Mouse (Mus musculus) kidney, embryonic 14.5 days (tissue): ENCODE measurements at regions not wholly inside any gene's neighbourhood (a gene's known extent, or its start where the extent isn't known, plus 50 kb on each side); places are given as distances from the start of the nearest gene placed in this dataset.

Experiments
- ATAC-seq: fragments of 200-750 bp; cut with Nextera tagmentation; 2 replicates; pipeline ENCODE4 v1.8.0; 2017; ENCODE audit warnings: moderate number of reproducible peaks, mild to moderate bottlenecking, moderate TSS enrichment, moderate library complexity; ENCODE audit not compliant: low FRiP score, low TSS enrichment
- H3K27ac ChIP-seq: fragments of 300-500 bp; sonication (generic); 2 replicates; pipeline ENCODE4 v1.5.1; 2014; ENCODE audit warnings: low read depth, mild to moderate bottlenecking, low read length, moderate library complexity, mixed read lengths
- H3K27me3 ChIP-seq: fragments of 300-500 bp; sonication (generic); 2 replicates; pipeline ENCODE4 v1.6.1; 2014; ENCODE audit warnings: mild to moderate bottlenecking, low read length; ENCODE audit not compliant: control insufficient read depth, insufficient read depth
- H3K36me3 ChIP-seq: fragments of 300-500 bp; sonication (generic); 2 replicates; pipeline ENCODE4 v1.6.1; 2014; ENCODE audit warnings: low read length, mixed read lengths; ENCODE audit not compliant: control insufficient read depth, insufficient read depth
- H3K4me1 ChIP-seq: fragments of 300-500 bp; sonication (generic); 2 replicates; pipeline ENCODE4 v1.6.1; 2014; ENCODE audit warnings: low read length, mixed read lengths; ENCODE audit not compliant: control insufficient read depth, insufficient read depth
- H3K4me2 ChIP-seq: fragments of 300-500 bp; sonication (generic); replicated peaks from 2 replicates; pipeline ENCODE4 v1.6.1; 2014; ENCODE audit warnings: low read depth, mild to moderate bottlenecking, low read length
- H3K4me3 ChIP-seq: fragments of 300-500 bp; sonication (generic); 2 replicates; pipeline ENCODE4 v1.5.1; 2014; ENCODE audit warnings: mild to moderate bottlenecking, low read length
- H3K9ac ChIP-seq: fragments of 300-500 bp; sonication (generic); 2 replicates; pipeline ENCODE4 v1.6.1; 2014; ENCODE audit warnings: low read depth, mild to moderate bottlenecking, low read length, moderate library complexity
- H3K9me3 ChIP-seq: fragments of 300-500 bp; sonication (generic); 2 replicates; pipeline ENCODE4 v1.6.1; 2016; ENCODE audit warnings: low read length; ENCODE audit not compliant: control insufficient read depth
- WGBS: fragments of 180-500 bp; shearing (Covaris S2); extraction: QIAGEN DNeasy Blood & Tissue Kit; methylation state at CpG from one replicate; pipeline ENCODE4 v1.1.7; 2014; 5-methylcytosine and 5-hydroxymethylcytosine counted together

- Histone ChIP-seq H3K9me3 (no peaks in the 10 kb centered on the region), H3K9ac (no peak overlapping the region), H3K4me3 (no peak overlapping the region), H3K4me1 (no peaks in the 10 kb centered on the region), H3K36me3 (no peaks in the 10 kb centered on the region), H3K27me3 (no peaks in the 10 kb centered on the region), H3K4me2 (no peak overlapping the region), H3K27ac (no peak overlapping the region)
- WGBS: 80% methylated on average over 8 of the region's 8 CpGs
- ATAC-seq: no peak
Measured at GRCm38 (mm10) chr10:91734691-91735090, 553.6 kb upstream of the Tmpo start.

DNA sequence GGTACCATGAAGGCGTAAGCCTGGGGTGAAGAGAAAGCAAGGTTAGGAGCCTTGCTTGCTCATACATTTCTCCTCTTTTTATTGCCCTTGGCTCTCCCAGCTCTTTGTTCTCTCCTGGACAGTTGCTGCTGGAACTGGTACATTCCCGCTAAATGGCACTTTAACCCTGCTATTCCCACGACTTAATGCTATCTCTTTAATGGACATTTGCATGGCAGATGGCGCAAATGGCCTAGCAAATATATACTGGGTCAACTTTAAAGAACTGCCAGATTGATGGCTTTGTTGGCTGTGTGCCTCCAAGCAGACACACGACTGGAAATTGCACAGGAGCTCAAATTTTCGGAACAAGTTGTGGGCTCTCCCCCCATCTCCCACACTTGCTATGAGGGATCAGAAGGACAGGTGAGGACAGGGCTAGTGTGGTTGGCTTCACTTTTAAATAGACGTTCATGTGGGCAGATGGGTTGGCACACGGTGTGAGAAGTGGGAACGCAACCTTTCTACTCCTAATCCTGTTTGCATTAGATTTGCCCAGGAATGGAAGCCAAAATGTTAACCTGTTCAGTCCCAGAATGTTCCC, 551.0 kb upstream of the Tmpo start:
- no peak overlapping the region for H3K4me2 ChIP-seq
- WGBS: 44% methylated on average over 9 of the region's 9 CpGs
- no peaks in the 10 kb centered on the region for H3K36me3 ChIP-seq
- H3K4me3 ChIP-seq: no peak overlapping the region
- no peaks in the 10 kb centered on the region for H3K4me1 ChIP-seq
- ATAC-seq: no peak
- no peaks in the 10 kb centered on the region for H3K9me3 ChIP-seq
- H3K9ac ChIP-seq: no peak overlapping the region
- no peak overlapping the region for H3K27ac ChIP-seq
- H3K27me3 ChIP-seq: no peaks in the 10 kb centered on the region

DNA sequence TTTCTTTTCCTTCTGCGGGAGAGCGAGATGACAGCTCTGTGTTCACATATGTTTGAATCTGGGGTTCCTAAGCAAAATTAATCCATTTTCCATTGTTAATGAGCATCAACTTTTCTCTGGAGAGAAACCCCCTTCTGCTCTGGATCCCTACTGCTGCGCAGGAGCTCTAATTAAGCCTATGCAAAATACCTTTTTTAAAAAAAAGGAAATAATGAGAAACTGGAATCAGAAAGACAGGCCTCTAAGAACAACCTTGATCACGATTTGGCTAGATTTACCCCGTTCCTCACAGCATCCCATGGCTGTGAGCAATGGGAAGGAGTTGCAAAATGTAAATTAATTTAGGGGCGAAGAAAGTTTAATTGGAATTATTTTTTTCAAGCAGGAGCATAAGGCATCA, 548.9 kb upstream of the Tmpo start:
- Histone ChIP-seq H3K4me1 (no peaks in the 10 kb centered on the region), H3K9me3 (no peaks in the 10 kb centered on the region), H3K36me3 (no peaks in the 10 kb centered on the region), H3K27ac (no peak overlapping the region), H3K9ac (no peak overlapping the region), H3K27me3 (no peaks in the 10 kb centered on the region), H3K4me2 (no peak overlapping the region), H3K4me3 (no peak overlapping the region)
- no peak for ATAC-seq
- 92% methylated on average over 6 of the region's 6 CpGs for WGBS

DNA sequence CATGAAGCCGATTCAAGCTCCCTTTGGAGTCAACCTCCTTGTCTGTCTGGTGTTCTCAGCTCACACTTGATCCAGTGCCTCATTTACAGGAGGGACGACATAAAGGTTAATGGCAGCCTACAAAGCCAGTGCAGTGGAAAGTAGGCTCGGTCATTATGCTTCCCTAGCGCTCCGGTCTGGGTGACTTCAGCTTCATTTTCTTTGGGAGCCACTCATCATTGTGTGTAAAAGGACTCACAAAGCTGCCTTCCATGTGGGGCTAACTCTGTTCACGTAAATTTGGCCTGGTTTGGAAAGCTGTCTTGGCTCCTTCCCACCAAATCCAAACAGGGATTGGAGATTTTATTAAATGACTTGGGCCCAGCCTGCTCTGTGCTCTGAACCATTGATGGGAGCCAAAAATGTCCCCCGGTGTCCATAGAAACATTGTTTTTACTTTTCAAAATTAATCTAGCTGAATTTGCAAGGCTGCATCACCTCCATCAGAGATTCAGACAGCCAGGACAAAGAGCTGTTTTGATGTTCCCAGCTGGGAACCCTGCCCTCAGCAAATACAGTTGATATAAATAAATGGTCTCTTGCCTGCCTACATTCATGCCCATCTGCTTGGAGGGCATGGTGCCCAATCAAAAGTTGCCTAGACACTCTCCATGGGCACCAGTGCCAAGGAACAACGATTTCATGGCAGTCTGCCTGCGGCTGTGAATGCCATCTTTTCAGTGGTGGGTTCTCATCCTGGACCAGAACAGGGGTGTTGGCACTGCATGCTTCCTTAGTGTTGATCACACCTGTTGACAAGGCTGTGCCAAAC, 538.7 kb upstream of the Tmpo start:
- ATAC-seq: no peak
- no peaks in the 10 kb centered on the region for H3K36me3 ChIP-seq
- H3K4me3 ChIP-seq: no peak overlapping the region
- WGBS: 89% methylated on average over 9 of the region's 9 CpGs
- no peak overlapping the region for H3K9ac ChIP-seq
- no peaks in the 10 kb centered on the region for H3K27me3 ChIP-seq
- no peak overlapping the region for H3K4me2 ChIP-seq
- no peaks in the 10 kb centered on the region for H3K9me3 ChIP-seq
- H3K27ac ChIP-seq: no peak overlapping the region
- H3K4me1 ChIP-seq: no peaks in the 10 kb centered on the region

GRCm38 (mm10) chr10:91716604-91717003, 535.5 kb upstream of the Tmpo start:
- Histone ChIP-seq H3K9ac (no peak overlapping the region), H3K27ac (no peak overlapping the region), H3K27me3 (no peaks in the 10 kb centered on the region), H3K4me1 (no peaks in the 10 kb centered on the region), H3K4me2 (no peak overlapping the region), H3K9me3 (no peaks in the 10 kb centered on the region), H3K4me3 (no peak overlapping the region), H3K36me3 (no peaks in the 10 kb centered on the region)
- ATAC-seq: no peak
- 89% methylated on average over 7 of the region's 7 CpGs for WGBS

GRCm38 (mm10) chr10:91714648-91715047, 533.5 kb upstream of the Tmpo start:
- Histone ChIP-seq H3K27ac (no peak overlapping the region), H3K27me3 (no peaks in the 10 kb centered on the region), H3K4me2 (no peak overlapping the region), H3K36me3 (no peaks in the 10 kb centered on the region), H3K9me3 (no peaks in the 10 kb centered on the region), H3K4me3 (no peak overlapping the region), H3K9ac (no peak overlapping the region), H3K4me1 (no peaks in the 10 kb centered on the region)
- ATAC-seq: no peak
- WGBS: 80% methylated on average over 3 of the region's 3 CpGs

DNA sequence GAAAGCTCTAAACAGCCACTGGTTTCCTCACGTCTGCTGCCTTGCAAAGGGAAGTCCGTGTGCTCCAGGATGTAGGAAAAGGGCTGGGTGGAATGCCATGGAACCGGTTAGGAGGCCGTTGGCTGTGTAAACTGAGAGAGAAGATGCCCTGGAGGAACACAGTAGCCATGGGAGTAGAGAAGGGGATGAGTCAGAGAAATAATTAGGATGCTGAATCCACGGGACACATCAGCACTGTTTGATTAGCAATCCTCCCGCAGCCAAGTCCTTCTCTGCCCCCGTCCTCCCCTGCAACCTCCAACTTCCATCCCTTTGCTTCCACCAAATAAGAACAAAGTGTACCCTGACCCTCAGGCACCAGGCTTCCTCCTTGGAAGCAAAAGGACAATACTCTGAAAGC, 532.4 kb upstream of the Tmpo start:
- Histone ChIP-seq H3K9ac (no peak overlapping the region), H3K27ac (no peak overlapping the region), H3K4me2 (no peak overlapping the region), H3K4me3 (no peak overlapping the region), H3K9me3 (no peaks in the 10 kb centered on the region), H3K4me1 (no peaks in the 10 kb centered on the region), H3K27me3 (no peaks in the 10 kb centered on the region), H3K36me3 (no peaks in the 10 kb centered on the region)
- ATAC-seq: no peak
- WGBS: 44% methylated on average over 7 of the region's 7 CpGs

DNA sequence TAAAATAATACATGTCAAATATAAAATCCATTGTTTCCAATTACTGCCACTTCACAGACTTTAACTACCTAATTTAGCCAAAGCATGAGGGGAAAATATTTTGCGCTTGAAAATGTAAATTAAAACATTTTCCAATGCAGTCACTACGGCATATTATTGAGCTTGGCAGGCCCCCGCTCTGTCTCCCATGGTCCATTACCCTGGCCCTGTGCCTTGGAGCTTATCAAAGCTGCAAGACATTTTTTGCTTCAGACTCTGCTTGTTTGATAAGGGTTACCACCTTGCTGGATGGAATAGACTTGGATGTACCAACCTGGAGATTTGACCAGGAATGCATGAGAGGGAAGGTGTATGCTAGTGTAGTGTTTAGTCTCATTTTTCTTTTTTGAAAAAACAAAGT, 525.7 kb upstream of the Tmpo start:
- no peak for ATAC-seq
- H3K27me3 ChIP-seq: no peaks in the 10 kb centered on the region
- no peaks in the 10 kb centered on the region for H3K36me3 ChIP-seq
- no peak overlapping the region for H3K4me2 ChIP-seq
- H3K9ac ChIP-seq: no peak overlapping the region
- no peak overlapping the region for H3K4me3 ChIP-seq
- no peak overlapping the region for H3K27ac ChIP-seq
- 89% methylated on average over 3 of the region's 3 CpGs for WGBS
- H3K4me1 ChIP-seq: no peaks in the 10 kb centered on the region; the same call in 1 of the 2 replicates
- H3K9me3 ChIP-seq: no peaks in the 10 kb centered on the region

- no peaks in the 10 kb centered on the region; the same call in 1 of the 2 replicates for H3K4me1 ChIP-seq
- no peaks in the 10 kb centered on the region for H3K9me3 ChIP-seq
- no peak overlapping the region for H3K27ac ChIP-seq
- H3K4me2 ChIP-seq: no peak overlapping the region
- H3K9ac ChIP-seq: no peak overlapping the region
- H3K4me3 ChIP-seq: no peak overlapping the region
- WGBS: 54% methylated on average over 3 of the region's 3 CpGs
- H3K36me3 ChIP-seq: no peaks in the 10 kb centered on the region
- H3K27me3 ChIP-seq: no peaks in the 10 kb centered on the region
- ATAC-seq: no peak
Measured at GRCm38 (mm10) chr10:91704751-91705150, 523.6 kb upstream of the Tmpo start.
